10 mouse cellular contexts compared by ENCODE assay signal in genomic region chr16:43698735-43699649, GRCm38 (mm10). TPM values are rescaled to one million over a fixed set of nuclear protein-coding genes. Genes with fewer than 3 reads are reported as not detected.
A peak's percentile ranks its signal among the peaks of the same experiment; 100 is the strongest.
DNase-seq lines count a peak whose midpoint lies in the region; ATAC-seq lines count a peak whose summit lies in the region.
"Had no signal": no experiment of that assay in that cellular context is flagged by ENCODE, and none has a peak within 500 bp of the region (broad histone marks: within the 10 kb centered on the region; RNA-seq: fewer than 3 reads in every experiment).

No protein-coding gene starts in this region.

- no peak overlapping the region for H3K9ac ChIP-seq in embryonic facial prominence, embryonic 15.5 days
- H3K9ac ChIP-seq: limb, embryonic 13.5 days had no signal

- H3K4me1 ChIP-seq in embryonic facial prominence, embryonic 15.5 days = no peaks in the 10 kb centered on the region
- H3K4me1 ChIP-seq in midbrain, embryonic 10.5 days = no peaks in the 10 kb centered on the region; the same call in 1 of the 2 replicates

- peak; percentile 74; the same call in 1 of the 2 replicates for ATAC-seq in embryonic facial prominence, embryonic 15.5 days (ENCODE audit: insufficient number of reproducible peaks, low FRiP score, low TSS enrichment, low read depth)
- peak; percentile 97 for ATAC-seq in megakaryocyte-erythroid progenitor cell, adult 5-6 weeks (replicated peaks; ENCODE audit: low FRiP score, low TSS enrichment, poor library complexity, severe bottlenecking)

- no peak overlapping the region for H3K4me2 ChIP-seq in embryonic facial prominence, embryonic 15.5 days (replicated peaks)
- H3K4me2 ChIP-seq: limb, embryonic 13.5 days had no signal

- no peaks in the 10 kb centered on the region for H3K9me3 ChIP-seq in embryonic facial prominence, embryonic 15.5 days (replicated peaks)
- H3K9me3 ChIP-seq in midbrain, embryonic 10.5 days (replicated peaks) = no peaks in the 10 kb centered on the region
- H3K9me3 ChIP-seq: limb, embryonic 13.5 days had no signal

- 71% methylated on average over 14 of the region's 14 CpGs for WGBS in embryonic facial prominence, embryonic 15.5 days
- WGBS in midbrain, embryonic 10.5 days = 81% methylated on average over 14 of the region's 14 CpGs

- no peak overlapping the region for H3K4me3 ChIP-seq in embryonic facial prominence, embryonic 15.5 days (replicated peaks)
- H3K4me3 ChIP-seq in midbrain, embryonic 10.5 days = no peak overlapping the region
- H3K4me3 ChIP-seq: limb, embryonic 13.5 days had no signal

- peak; percentile 36 to 37 for DNase-seq in right cerebral cortex, adult 2 months (ENCODE audit: low spot score in 2 of 2)
- DNase-seq in right cerebral cortex, postnatal 25 days = no peak
- peak; percentile 83 for DNase-seq in thymus, postnatal 4 days
- no peak for DNase-seq in midbrain, embryonic 10.5 days (ENCODE audit: low spot score)
- DNase-seq in adrenal gland, postnatal 25 days = no peak
- no peak for DNase-seq in kidney, adult 18-20 months
- DNase-seq: kidney, adult 2 months had no signal

- H3K27ac ChIP-seq in embryonic facial prominence, embryonic 15.5 days (replicated peaks) = no peak overlapping the region
- no peak overlapping the region for H3K27ac ChIP-seq in midbrain, embryonic 10.5 days (replicated peaks)
- H3K27ac ChIP-seq: limb, embryonic 13.5 days had no signal

- H3K27me3 ChIP-seq in embryonic facial prominence, embryonic 15.5 days = no peaks in the 10 kb centered on the region
- H3K27me3 ChIP-seq in midbrain, embryonic 10.5 days (ENCODE audit: low read depth, poor library complexity, severe bottlenecking) = no peaks in the 10 kb centered on the region
- H3K27me3 ChIP-seq: limb, embryonic 13.5 days had no signal

- H3K36me3 ChIP-seq in embryonic facial prominence, embryonic 15.5 days = no peaks in the 10 kb centered on the region
- H3K36me3 ChIP-seq in midbrain, embryonic 10.5 days = no peaks in the 10 kb centered on the region
- H3K36me3 ChIP-seq: limb, embryonic 13.5 days had no signal

RNA-seq across cellular contexts. Expression of gene Tigit, which starts 35.0 kb away (rescaled TPM):
- 0.18 and 0.36 TPM in 2 replicates for polyA plus RNA-seq in embryonic facial prominence, embryonic 15.5 days (2015; fragmentation: Nextera tagmentation; extraction: Ambion mirVana)
- not detected in 2 replicates for total RNA-seq in megakaryocyte-erythroid progenitor cell, adult 5-6 weeks (2014; fragmentation: Nextera tagmentation)
- not detected in 2 replicates for total RNA-seq in megakaryocyte-erythroid progenitor cell, adult 5-6 weeks (2017)
- not detected in 2 replicates for polyA plus RNA-seq in midbrain, embryonic 10.5 days (2016; fragmentation: Nextera tagmentation; extraction: Ambion mirVana)
- not detected in 2 replicates for total RNA-seq in adrenal gland, postnatal 25 days (2021)
- polyA plus RNA-seq: limb, embryonic 13.5 days had no signal

RNA-seq across cellular contexts. Expression of gene Drd3, which starts 54.8 kb away (rescaled TPM):
- polyA plus RNA-seq in embryonic facial prominence, embryonic 15.5 days (2015; fragmentation: Nextera tagmentation; extraction: Ambion mirVana) = not detected in 2 replicates
- not detected in 2 replicates for total RNA-seq in megakaryocyte-erythroid progenitor cell, adult 5-6 weeks (2014; fragmentation: Nextera tagmentation)
- total RNA-seq in megakaryocyte-erythroid progenitor cell, adult 5-6 weeks (2017) = not detected in 2 replicates
- not detected in 2 replicates for polyA plus RNA-seq in midbrain, embryonic 10.5 days (2016; fragmentation: Nextera tagmentation; extraction: Ambion mirVana)
- total RNA-seq in adrenal gland, postnatal 25 days (2021) = not detected in 2 replicates
- polyA plus RNA-seq: limb, embryonic 13.5 days had no signal

Comparison
In these comparisons a context has a peak if more than half of its experiments do, and no peak if none do; other contexts are left out.
1. DNase-seq: peak in right cerebral cortex, adult 2 months (2 of 2) and thymus, postnatal 4 days (single experiment); none in right cerebral cortex, postnatal 25 days (single experiment), midbrain, embryonic 10.5 days (single experiment), adrenal gland, postnatal 25 days (single experiment) and kidney, adult 18-20 months (single experiment).